Mouse (Mus musculus) ES-Bruce4 (cell line): ENCODE data around the gene Gpx4.

ENCODE experiments used
- EP300 ChIP-seq: IDR thresholded peaks from 2 replicates; pipeline ENCODE4 v1.6.1; 2011; ENCODE audit warnings: low read depth, low read length; ENCODE audit not compliant: insufficient read depth
- POLR2A ChIP-seq: IDR thresholded peaks from one replicate; pipeline ENCODE4 v1.8.1; 2011; ENCODE audit warnings: low read length; ENCODE audit not compliant: insufficient read depth

GRCm38 (mm10) chr10:80016931-80017330 lies 30.0 kb upstream of the Gpx4 start:
- TF ChIP-seq POLR2A (no peak), EP300 (no peak)
